Mouse (Mus musculus): ENCODE measurements at regions not wholly inside any gene's neighbourhood (a gene's known extent, or its start where the extent isn't known, plus 50 kb on each side); places are given as distances from the start of the nearest gene placed in this dataset.
A peak's percentile ranks its signal among the peaks of the same experiment; 100 is the strongest.

- no peak for ATAC-seq (ENCODE audit: poor library complexity, severe bottlenecking)
Measured at GRCm38 (mm10) chr2:45904090-45904489, 786.9 kb upstream of the Zeb2 start.

GRCm38 (mm10) chr2:45903350-45903749 is 786.2 kb upstream of the Zeb2 start:
- ATAC-seq (ENCODE audit: poor library complexity, severe bottlenecking): no peak

DNA sequence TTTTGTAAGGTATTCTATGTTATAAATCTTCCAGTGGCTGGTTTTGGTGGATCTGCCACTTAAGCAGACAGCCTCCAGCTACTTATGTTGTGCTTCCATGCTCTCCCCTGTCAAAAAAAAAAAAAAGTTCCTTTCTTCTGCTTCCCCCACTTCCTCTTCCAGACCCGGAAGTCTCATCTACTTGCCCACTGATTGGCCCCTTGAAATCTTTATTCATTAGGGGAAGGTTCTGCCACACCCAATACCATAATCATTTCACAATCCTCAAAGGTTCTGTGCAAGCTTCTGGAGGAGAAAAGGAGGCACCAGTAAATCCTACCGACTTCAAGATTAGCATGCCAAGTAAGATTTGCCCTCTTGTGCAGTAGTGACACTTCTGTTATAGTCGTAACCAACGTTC is 784.7 kb upstream of the Zeb2 start:
- peak; percentile 72 for ATAC-seq (ENCODE audit: poor library complexity, severe bottlenecking)

GRCm38 (mm10) chr2:45884680-45885079 is 767.5 kb upstream of the Zeb2 start:
- ATAC-seq (ENCODE audit: poor library complexity, severe bottlenecking): no peak

GRCm38 (mm10) chr2:45878656-45879055 is 761.5 kb upstream of the Zeb2 start:
- no peak for ATAC-seq (ENCODE audit: poor library complexity, severe bottlenecking)

DNA sequence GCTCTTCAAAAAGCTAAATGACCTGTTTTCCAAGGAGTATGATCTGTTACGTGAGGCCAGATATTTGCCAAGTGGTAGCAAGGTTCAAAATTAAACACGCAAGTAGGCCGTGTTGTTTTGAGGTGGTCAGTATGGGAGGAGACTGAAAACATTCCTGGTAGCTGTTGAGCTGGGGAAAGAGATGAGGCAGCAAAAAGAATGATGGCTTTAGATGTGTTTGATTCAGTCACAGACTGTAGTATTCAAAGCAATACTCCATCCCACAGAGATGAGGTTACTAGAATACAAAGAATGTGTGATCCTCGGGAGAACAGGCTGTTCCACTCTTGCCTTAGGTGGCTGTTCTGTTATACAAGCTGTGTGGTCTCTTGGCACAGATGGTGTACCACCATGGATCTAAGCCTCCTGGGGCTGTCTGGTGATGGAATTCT is 742.7 kb upstream of the Zeb2 start:
- ATAC-seq (ENCODE audit: poor library complexity, severe bottlenecking): 0 out of 2 replicates have a peak, but pooled peaks have one; percentile 15

DNA sequence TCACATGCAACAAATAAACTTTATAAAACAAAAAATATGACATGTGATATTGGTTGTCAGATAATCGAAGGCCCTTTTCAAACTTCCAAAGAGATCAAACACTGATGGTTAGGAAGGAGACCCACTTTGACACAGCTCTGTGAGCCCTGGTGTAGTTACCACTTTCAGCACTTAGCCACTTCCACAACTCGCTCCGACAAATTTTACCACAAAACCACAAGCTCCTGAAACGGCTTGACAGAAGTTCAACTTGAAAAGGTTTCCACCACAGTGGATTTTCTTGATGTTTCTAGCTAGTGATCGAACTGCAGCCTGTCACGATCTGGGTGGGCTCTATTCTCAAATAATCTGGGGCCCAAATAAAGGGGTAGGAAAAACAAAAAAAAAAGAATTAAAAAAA is 742.2 kb upstream of the Zeb2 start:
- peak; percentile 70 for ATAC-seq (ENCODE audit: poor library complexity, severe bottlenecking)

DNA sequence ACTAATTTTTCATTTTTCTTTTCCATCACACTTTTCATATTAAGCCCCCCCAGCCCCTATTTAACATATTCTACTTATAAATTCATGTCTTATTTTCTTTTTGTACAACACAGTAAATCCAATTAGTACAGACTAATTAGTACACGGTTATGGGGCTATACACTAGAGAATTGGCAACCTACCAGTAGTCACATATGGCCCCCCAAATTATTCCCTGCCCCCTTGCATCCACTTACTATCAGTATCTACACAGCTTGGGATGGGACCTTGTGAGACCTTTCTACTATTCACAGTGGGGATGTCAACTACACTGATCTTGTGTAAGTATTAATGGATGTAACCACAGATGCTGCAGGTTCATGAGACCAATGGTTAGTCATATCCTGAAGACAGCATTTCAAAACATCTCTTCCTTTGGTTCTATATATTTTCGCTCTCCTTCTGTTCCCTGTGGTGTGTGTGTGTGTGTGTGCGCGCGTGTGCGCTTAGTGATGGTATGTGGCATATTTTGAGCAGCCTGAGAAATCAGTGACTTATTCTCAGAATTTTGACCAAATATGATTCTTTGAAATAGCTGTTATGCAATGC is 732.9 kb upstream of the Zeb2 start:
- ATAC-seq (ENCODE audit: poor library complexity, severe bottlenecking): no peak

GRCm38 (mm10) chr2:45840389-45840788 is 723.2 kb upstream of the Zeb2 start:
- peak; percentile 45 for ATAC-seq (ENCODE audit: poor library complexity, severe bottlenecking)

- ATAC-seq (ENCODE audit: poor library complexity, severe bottlenecking): no peak
Measured at GRCm38 (mm10) chr2:45836546-45837221, 719.5 kb upstream of the Zeb2 start.

GRCm38 (mm10) chr2:45817945-45818719 is 700.9 kb upstream of the Zeb2 start:
- no peak for ATAC-seq (ENCODE audit: poor library complexity, severe bottlenecking)

DNA sequence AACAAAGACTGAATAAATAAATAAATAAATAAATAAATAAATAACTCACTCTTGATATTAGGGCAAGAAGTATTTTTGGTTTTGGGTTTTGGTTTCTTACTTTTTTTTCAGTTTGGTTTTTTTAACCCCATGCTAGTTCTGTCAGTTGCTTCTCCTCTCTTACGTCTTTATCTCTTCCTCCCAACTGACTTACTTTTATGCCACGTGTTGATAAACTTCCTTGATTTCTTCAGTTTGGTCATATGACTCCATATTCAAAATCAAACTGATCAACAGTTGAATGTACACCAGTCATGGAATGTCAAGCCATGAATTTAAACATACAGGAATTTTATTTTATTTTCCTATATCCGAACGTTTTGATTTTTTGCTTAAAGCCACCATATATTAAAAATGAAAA is 697.5 kb upstream of the Zeb2 start:
- no peak for ATAC-seq (ENCODE audit: poor library complexity, severe bottlenecking)

- ATAC-seq (ENCODE audit: poor library complexity, severe bottlenecking): no peak
Measured at GRCm38 (mm10) chr2:45805329-45805728, 688.1 kb upstream of the Zeb2 start.

GRCm38 (mm10) chr2:45800131-45800530 is 682.9 kb upstream of the Zeb2 start:
- ATAC-seq (ENCODE audit: poor library complexity, severe bottlenecking): no peak

DNA sequence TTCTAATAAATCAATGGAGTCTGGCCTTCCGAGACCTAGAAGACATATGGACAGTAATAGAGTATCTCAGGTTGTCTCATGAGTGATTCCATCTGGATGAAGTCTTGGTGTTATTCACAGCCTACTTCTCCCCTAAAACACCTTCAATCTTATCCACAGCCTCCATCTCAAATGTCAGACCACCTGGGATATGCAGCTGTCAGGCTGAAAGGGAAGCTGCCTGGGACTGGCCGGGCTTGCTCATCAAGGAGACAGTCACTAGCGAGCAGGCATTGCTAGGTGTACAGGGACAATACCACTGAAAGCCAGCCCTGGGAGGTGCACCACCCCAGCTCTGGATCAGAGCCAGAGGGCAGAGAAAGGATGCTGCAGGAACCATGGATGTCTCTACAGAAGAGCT is 676.4 kb upstream of the Zeb2 start:
- ATAC-seq (ENCODE audit: poor library complexity, severe bottlenecking): no peak

GRCm38 (mm10) chr2:45789739-45790138 is 672.5 kb upstream of the Zeb2 start:
- no peak for ATAC-seq (ENCODE audit: poor library complexity, severe bottlenecking)

GRCm38 (mm10) chr2:45787732-45788390 is 670.7 kb upstream of the Zeb2 start:
- no peak for ATAC-seq (ENCODE audit: poor library complexity, severe bottlenecking)

DNA sequence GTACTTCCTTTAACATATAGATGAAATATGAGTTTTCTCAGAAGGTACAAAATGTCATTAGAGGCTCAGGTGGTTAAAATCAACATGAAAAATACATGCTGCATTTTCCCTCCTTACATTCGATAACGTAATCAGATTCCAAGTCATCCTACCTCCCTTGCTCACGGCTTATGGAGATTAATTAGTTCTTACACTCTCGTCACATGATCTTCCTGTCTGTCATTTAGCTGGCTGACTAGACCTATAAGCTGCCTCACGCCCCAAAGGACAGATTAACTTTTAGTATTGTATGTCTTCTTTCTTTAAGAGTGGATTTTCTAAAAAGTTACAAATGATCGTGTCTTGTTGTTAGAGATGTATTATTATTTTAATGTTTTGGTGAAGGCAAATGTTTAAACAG is 669.6 kb upstream of the Zeb2 start:
- ATAC-seq (ENCODE audit: poor library complexity, severe bottlenecking): no peak

GRCm38 (mm10) chr2:45785684-45786083 is 668.5 kb upstream of the Zeb2 start:
- ATAC-seq (ENCODE audit: poor library complexity, severe bottlenecking): no peak

DNA sequence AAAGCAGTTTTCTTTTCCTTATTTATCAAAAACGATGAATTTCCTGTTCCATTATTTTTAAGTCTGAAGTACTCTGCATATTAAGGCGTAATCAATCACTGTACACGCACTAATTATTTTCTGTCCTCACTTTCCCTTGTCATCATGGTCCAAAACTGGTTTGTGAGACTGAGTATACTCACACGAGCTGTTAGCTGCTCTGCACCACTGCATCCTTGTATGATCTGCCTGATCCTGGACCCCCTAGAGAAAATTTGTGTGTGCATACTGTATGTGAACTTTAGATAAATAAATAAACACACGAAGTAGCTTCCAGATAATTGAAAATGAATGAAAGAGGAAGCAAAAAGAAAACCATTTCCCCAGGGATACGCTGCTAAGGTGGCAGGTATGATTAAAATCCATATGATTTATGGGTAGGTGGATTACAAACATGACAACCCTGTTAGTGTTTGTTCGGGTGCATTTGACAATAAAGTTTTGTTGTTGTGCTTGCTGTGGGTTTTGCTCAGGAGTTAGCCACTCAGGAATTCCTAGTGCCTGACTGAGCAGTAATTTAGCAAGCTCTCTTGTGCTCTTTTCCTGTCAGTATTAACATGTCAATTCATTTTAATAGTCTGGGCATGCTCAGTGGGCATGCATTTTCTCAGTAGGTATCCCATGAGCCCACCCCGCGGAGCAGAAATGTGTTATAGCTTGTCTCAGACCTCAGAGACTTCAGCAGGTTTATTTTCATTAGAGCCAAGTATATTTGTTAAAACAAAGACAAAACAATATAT is 666.6 kb upstream of the Zeb2 start:
- no peak for ATAC-seq (ENCODE audit: poor library complexity, severe bottlenecking)

DNA sequence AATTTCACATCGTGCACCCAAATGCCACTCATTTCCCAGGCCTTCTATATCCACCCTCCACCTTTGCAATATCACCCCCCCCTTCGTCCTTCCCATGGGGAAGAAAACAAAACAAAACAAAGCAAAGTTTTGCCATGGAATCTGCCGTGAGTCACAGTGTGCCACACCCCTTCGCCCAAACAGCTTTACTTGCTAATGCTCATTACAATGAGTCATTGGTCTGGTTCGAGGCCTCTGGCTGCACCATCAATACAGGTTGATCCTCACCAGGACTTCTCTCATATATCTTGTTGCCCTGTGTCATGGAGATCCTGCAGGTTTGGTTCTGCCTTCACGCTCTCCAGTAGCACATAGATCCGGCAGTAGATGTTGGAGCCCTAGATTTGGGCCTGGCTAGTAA is 660.3 kb upstream of the Zeb2 start:
- ATAC-seq (ENCODE audit: poor library complexity, severe bottlenecking): no peak

Measured in megakaryocyte, adult 5-6 weeks (primary cell).